Mouse (Mus musculus): Measurements from ENCODE around the gene Psmd5. TPM values are rescaled to one million over a fixed set of nuclear protein-coding genes. Genes with fewer than 3 reads are reported as not detected.
"Not testable (repeated sequence)": the region's sequence is repeated elsewhere in the genome, so short reads cannot be mapped to it uniquely, and the experiment has no call there.

The Psmd5 gene
- polyA plus RNA-seq, 1 experiment: 3.4 TPM

DNA sequence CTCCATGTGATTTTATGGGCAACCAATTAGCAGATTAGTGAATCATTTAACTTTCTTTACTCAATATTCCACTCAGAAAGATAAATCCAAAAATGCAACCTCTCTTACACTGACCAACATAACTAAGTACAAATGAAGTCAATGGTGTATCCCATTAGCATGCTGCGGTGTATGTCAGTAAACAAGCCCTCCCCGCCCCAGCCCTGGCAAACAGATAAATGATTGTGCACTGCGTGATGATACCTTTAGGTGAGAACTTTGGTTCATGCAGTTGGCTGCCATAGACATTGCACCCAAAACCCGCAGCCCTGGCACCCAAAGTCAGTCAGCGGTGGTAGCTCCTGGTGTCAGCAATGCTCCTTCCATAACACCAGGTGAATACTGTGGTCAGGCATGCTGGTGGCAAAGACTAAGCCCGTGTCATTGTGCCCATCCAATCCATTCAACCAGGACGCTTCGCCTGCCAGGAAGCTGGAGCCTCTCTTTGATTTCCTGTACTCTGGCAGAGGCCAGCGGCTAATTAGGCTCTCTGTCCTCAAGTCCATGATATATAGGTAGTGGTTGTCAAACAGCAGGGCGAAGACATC, 69.3 kb downstream of the Psmd5 start:
- no peaks in the 10 kb centered on the region for H3K9me3 ChIP-seq
- no peak for TF ChIP-seq FLI1 (IDR thresholded peaks at IDR 0.05; ENCODE audit: low read length)
- no peak for TF ChIP-seq GATA1 (IDR thresholded peaks at IDR 0.05; ENCODE audit: borderline replicate concordance, low read length)
- peaks cover 50% of the 10 kb centered on the region for H3K4me1 ChIP-seq
- H3K27me3 ChIP-seq (replicated peaks): no peaks in the 10 kb centered on the region
- H3K4me3 ChIP-seq (replicated peaks): peak overlapping the region; percentile 30
- peaks cover 58% of the 10 kb centered on the region for H3K36me3 ChIP-seq (replicated peaks; ENCODE audit: low read length)

- peaks cover 52% of the 10 kb centered on the region for H3K36me3 ChIP-seq (replicated peaks; ENCODE audit: low read length)
- no peaks in the 10 kb centered on the region for H3K27me3 ChIP-seq (replicated peaks)
- H3K9me3 ChIP-seq: no peaks in the 10 kb centered on the region
- H3K4me1 ChIP-seq: peaks cover 53% of the 10 kb centered on the region
- no peak overlapping the region for H3K4me3 ChIP-seq (replicated peaks)
- TF ChIP-seq GATA1 (IDR thresholded peaks at IDR 0.05; ENCODE audit: borderline replicate concordance, low read length) (no peak), FLI1 (IDR thresholded peaks at IDR 0.05; ENCODE audit: low read length) (no peak)
Measured at GRCm38 (mm10) chr2:34804815-34805214, 70.0 kb downstream of the Psmd5 start.

DNA sequence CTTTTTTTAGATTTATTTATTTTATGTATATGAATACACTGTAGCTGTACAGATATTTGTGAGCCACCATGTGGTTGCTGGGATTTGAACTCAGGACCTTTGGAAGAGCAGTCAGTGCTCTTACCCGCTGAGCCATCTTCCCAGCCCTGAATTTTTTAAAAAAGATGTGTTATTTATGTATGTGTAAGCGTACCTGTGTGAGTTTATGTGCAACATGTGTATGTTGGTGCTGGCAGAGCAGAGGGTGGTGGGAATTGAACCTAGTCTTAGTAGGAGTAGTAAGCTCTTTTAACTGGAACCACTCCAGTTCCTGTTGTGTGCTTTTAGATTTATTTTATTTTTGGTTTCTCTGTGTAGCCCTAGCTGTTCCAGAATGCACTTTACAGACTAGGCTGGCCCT, 70.6 kb downstream of the Psmd5 start:
- Histone ChIP-seq H3K9me3 (no peaks in the 10 kb centered on the region), H3K36me3 (replicated peaks; ENCODE audit: low read length) (peaks cover 46% of the 10 kb centered on the region), H3K4me3 (replicated peaks) (no peak overlapping the region), H3K27me3 (replicated peaks) (no peaks in the 10 kb centered on the region), H3K4me1 (peaks cover 53% of the 10 kb centered on the region)
- TF ChIP-seq GATA1 (IDR thresholded peaks at IDR 0.05; ENCODE audit: borderline replicate concordance, low read length) (no peak), FLI1 (IDR thresholded peaks at IDR 0.05; ENCODE audit: low read length) (no peak)

- H3K27me3 ChIP-seq (replicated peaks): no peaks in the 10 kb centered on the region
- no peak for TF ChIP-seq GATA1 (IDR thresholded peaks at IDR 0.05; ENCODE audit: borderline replicate concordance, low read length)
- TF ChIP-seq FLI1 (IDR thresholded peaks at IDR 0.05; ENCODE audit: low read length): no peak
- peaks cover 41% of the 10 kb centered on the region for H3K36me3 ChIP-seq (replicated peaks; ENCODE audit: low read length)
- peaks cover 54% of the 10 kb centered on the region for H3K4me1 ChIP-seq
- H3K4me3 ChIP-seq (replicated peaks): peak overlapping the region; percentile 56
- H3K9me3 ChIP-seq: no peaks in the 10 kb centered on the region
Measured at GRCm38 (mm10) chr2:34803746-34804145, 71.0 kb downstream of the Psmd5 start.

DNA sequence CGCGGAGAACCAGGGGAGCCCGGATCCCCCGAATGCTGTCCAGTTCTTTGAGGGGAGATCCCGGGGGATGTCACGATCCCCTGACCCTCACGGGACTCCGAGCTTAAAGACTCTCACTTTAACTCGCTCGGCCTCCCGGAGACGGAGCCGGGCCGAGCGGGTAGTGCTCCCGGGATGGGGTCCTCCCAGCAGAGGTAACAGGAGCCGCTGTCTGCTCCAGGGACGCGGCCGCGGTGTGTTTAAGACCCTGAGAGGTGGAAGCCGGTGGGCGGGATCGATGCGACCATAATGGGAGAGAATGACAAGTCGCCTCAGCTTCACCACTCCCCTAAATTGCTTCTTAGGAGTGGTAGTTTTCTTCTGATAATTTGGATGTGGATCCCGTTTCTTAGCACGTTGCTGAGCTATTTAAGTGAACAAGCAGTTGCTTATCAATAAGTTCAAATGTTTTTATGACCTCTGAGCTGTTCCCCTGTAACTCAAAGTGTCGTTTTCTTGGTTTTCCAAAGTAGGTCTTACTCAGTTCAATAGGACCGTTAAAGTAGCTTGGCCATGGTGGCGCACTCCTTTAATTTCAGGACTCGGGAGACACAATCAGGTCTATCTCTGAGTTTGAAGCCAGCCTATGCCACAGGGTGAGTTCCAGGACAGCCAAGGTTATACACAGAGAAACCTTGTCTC, 72.1 kb downstream of the Psmd5 start:
- H3K9me3 ChIP-seq; H3K27me3 ChIP-seq (replicated peaks): not testable (repeated sequence)
- H3K36me3 ChIP-seq (replicated peaks; ENCODE audit: low read length): peaks cover 33% of the 10 kb centered on the region
- peak overlapping the region; percentile 92 for H3K4me3 ChIP-seq (replicated peaks)
- peaks cover 59% of the 10 kb centered on the region for H3K4me1 ChIP-seq

DNA sequence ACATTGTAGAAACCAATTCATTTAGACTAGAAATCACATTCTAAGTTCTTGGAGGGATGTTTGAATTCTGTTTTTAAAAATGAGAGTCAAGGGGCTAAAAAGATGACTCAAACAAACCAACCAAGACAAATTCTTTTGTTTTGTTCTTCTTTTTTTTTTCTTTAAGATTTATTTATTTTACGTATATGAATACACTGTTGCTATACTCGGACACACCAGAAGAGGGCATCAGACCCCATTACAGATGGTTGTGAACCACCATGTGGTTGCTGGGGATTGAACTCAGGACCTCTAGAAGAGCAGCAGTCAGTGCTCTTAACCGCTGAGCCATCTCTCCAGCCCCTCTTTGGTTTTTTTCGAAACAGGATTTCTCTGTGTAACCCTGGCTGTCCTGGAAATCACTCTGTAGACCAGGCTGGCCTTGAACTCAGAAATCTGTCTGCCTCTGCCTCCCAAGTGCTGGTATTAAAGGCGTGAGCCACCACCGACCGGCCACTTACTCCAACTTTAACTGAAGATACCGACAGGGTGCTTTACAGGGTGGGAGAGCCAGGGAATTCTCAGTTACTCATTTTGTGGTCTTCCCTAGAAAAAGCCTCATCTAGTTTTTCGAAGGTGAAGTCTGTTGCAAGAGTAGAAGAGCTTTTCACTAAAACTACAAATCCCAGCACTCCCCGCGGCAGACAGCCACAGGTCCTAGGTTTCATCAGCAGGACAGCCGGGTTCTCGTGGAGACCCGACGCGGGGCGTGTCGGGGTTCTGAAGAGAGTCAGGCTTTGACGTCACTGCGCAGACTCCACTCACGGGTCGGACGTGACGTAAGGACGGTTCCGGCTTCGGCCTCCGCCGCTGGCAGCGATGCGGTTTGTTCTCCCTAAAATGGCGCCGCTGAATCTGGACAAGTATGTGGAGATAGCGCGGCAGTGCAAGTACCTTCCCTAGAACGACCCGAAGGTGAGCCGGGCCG, 73.0 kb downstream of the Psmd5 start:
- TF ChIP-seq FLI1 (IDR thresholded peaks at IDR 0.05; ENCODE audit: low read length) (no peak), GATA1 (IDR thresholded peaks at IDR 0.05; ENCODE audit: borderline replicate concordance, low read length) (no peak)
- peaks cover 62% of the 10 kb centered on the region for H3K4me1 ChIP-seq

GRCm38 (mm10) chr2:34800371-34800770, 74.4 kb downstream of the Psmd5 start:
- Histone ChIP-seq H3K4me3 (replicated peaks) (peak overlapping the region; percentile 95), H3K4me1 (peaks cover 53% of the 10 kb centered on the region)
- TF ChIP-seq FLI1 (IDR thresholded peaks at IDR 0.05; ENCODE audit: low read length) (no peak), GATA1 (IDR thresholded peaks at IDR 0.05; ENCODE audit: borderline replicate concordance, low read length) (no peak)

More for the DNA sequence above, 73.0 kb downstream of the Psmd5 start:
- no peaks in the 10 kb centered on the region for H3K27me3 ChIP-seq (replicated peaks)
- no peaks in the 10 kb centered on the region for H3K9me3 ChIP-seq
- H3K36me3 ChIP-seq (replicated peaks; ENCODE audit: low read length): peaks cover 30% of the 10 kb centered on the region
- H3K4me3 ChIP-seq (replicated peaks): peak overlapping the region; percentile 92

More at GRCm38 (mm10) chr2:34800371-34800770, 74.4 kb downstream of the Psmd5 start:
- H3K9me3 ChIP-seq: no peaks in the 10 kb centered on the region
- no peaks in the 10 kb centered on the region for H3K27me3 ChIP-seq (replicated peaks)
- peaks cover 30% of the 10 kb centered on the region for H3K36me3 ChIP-seq (replicated peaks; ENCODE audit: low read length)

Other genes starting within 250 kb of the Psmd5 start
- gene Gapvd1, start 119.7 kb downstream of the Psmd5 start, polyA plus RNA-seq (2012; ENCODE audit: insufficient read depth, low replicate concordance): 4.8 and 5.6 TPM in 2 replicates
- gene Hspa5, start 103.0 kb downstream of the Psmd5 start, polyA plus RNA-seq (2012; ENCODE audit: insufficient read depth, low replicate concordance): 45.7 and 148 TPM in 2 replicates
- gene Rabepk, start 75.1 kb downstream of the Psmd5 start, polyA plus RNA-seq (2012; ENCODE audit: insufficient read depth, low replicate concordance): 4.8 and 9.0 TPM in 2 replicates
- 2.7 and 16.3 TPM in 2 replicates for gene Fbxw2, start 48.7 kb downstream of the Psmd5 start, polyA plus RNA-seq (2012; ENCODE audit: insufficient read depth, low replicate concordance)
- gene Gm34653, start 42.0 kb downstream of the Psmd5 start, polyA plus RNA-seq (2012; ENCODE audit: insufficient read depth, low replicate concordance): not detected in 2 replicates
- not detected in 2 replicates for gene Cutal, start 572 bp downstream of the Psmd5 start, polyA plus RNA-seq (2012; ENCODE audit: insufficient read depth, low replicate concordance)
- gene Phf19, start 39.1 kb upstream of the Psmd5 start, polyA plus RNA-seq (2012; ENCODE audit: insufficient read depth, low replicate concordance): 1.2 TPM in 1 of 2 replicates, not detected in the other
- gene Traf1, start 86.8 kb upstream of the Psmd5 start, polyA plus RNA-seq (2012; ENCODE audit: insufficient read depth, low replicate concordance): 0.44 TPM in 1 of 2 replicates, not detected in the other
- gene Hc, start 186.5 kb upstream of the Psmd5 start, polyA plus RNA-seq (2012; ENCODE audit: insufficient read depth, low replicate concordance): not detected in 2 replicates
- gene AI182371, start 226.6 kb upstream of the Psmd5 start, polyA plus RNA-seq (2012; ENCODE audit: insufficient read depth, low replicate concordance): 0.23 TPM in 1 of 2 replicates, not detected in the other
- 4.0 and 4.8 TPM in 2 replicates for gene Cntrl, start 234.5 kb upstream of the Psmd5 start, polyA plus RNA-seq (2012; ENCODE audit: insufficient read depth, low replicate concordance)